Mouse (Mus musculus) hindbrain, embryonic 16.5 days (tissue): ENCODE measurements at regions not wholly inside any gene's neighbourhood (a gene's known extent, or its start where the extent isn't known, plus 50 kb on each side); places are given as distances from the start of the nearest gene placed in this dataset.
A peak's percentile ranks its signal among the peaks of the same experiment; 100 is the strongest.

ENCODE experiments used
- ATAC-seq: fragments of 200-750 bp; cut with Nextera tagmentation; 2 replicates; pipeline ENCODE4 v1.8.0; 2017; ENCODE audit warnings: moderate TSS enrichment, moderate library complexity
- H3K27ac ChIP-seq: fragments of 300-500 bp; sonication (generic); 2 replicates; pipeline ENCODE4 v1.5.1; 2014; ENCODE audit warnings: low read depth, mild to moderate bottlenecking, control low read depth, low read length, moderate library complexity
- H3K27me3 ChIP-seq: fragments of 300-500 bp; sonication (generic); replicated peaks from 2 replicates; pipeline ENCODE4 v1.6.1; 2014; ENCODE audit warnings: low read length; ENCODE audit not compliant: control insufficient read depth, insufficient read depth
- H3K36me3 ChIP-seq: fragments of 300-500 bp; sonication (generic); 2 replicates; pipeline ENCODE4 v1.6.1; 2014; ENCODE audit warnings: mild to moderate bottlenecking, low read length, moderate library complexity, mixed read lengths; ENCODE audit not compliant: control insufficient read depth, insufficient read depth
- H3K4me1 ChIP-seq: fragments of 300-500 bp; sonication (generic); 2 replicates; pipeline ENCODE4 v1.6.1; 2014; ENCODE audit warnings: low read depth, low read length; ENCODE audit not compliant: control insufficient read depth, insufficient read depth
- H3K4me2 ChIP-seq: fragments of 300-500 bp; sonication (generic); 2 replicates; pipeline ENCODE4 v1.6.1; 2014; ENCODE audit warnings: mild to moderate bottlenecking, low read length, control low read depth, moderate library complexity
- H3K4me3 ChIP-seq: fragments of 300-500 bp; sonication (generic); 2 replicates; pipeline ENCODE4 v1.5.1; 2014; ENCODE audit warnings: mild to moderate bottlenecking, low read length, control low read depth, moderate library complexity
- H3K9ac ChIP-seq: fragments of 300-500 bp; sonication (generic); 2 replicates; pipeline ENCODE4 v1.6.1; 2014; ENCODE audit warnings: low read depth, mild to moderate bottlenecking, control low read depth, low read length, moderate library complexity
- H3K9me3 ChIP-seq: fragments of 300-500 bp; sonication (generic); 2 replicates; pipeline ENCODE4 v1.6.1; 2014; ENCODE audit warnings: mild to moderate bottlenecking, low read length, moderate library complexity; ENCODE audit not compliant: control insufficient read depth
- WGBS: fragments of 180-500 bp; shearing (Covaris S2); extraction: QIAGEN DNeasy Blood & Tissue Kit; methylation state at CpG from one replicate; pipeline ENCODE4 v1.1.7; 2014; 5-methylcytosine and 5-hydroxymethylcytosine counted together

DNA sequence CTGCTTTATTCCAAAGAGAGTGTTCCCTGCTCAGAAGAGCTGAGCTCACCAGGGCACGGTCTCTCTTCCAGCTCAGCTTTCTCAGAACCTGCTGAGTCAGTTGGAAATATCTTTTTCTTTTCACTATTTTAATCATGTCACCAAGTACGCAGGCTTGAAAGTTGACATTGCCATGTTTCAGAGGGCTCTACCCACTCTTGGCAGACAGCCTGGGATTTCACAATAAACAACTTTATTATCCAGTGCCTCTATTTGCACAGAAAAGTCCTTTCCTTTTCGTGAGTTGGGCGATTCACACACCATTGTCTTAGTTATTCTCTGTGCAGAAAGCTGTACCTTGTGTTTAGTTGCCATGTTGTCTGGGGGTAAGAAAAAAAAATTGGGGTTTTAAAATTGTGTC is 54.0 kb upstream of the Pabpc6 start:
- Histone ChIP-seq H3K4me3 (no peak overlapping the region), H3K27ac (no peak overlapping the region; the same call in 1 of the 2 replicates), H3K36me3 (no peaks in the 10 kb centered on the region), H3K9me3 (no peaks in the 10 kb centered on the region; the same call in 1 of the 2 replicates), H3K9ac (no peak overlapping the region), H3K4me1 (0 out of 2 replicates have a peak, but pooled peaks cover 2% of the 10 kb centered on the region), H3K4me2 (no peak overlapping the region), H3K27me3 (no peaks in the 10 kb centered on the region)
- no peak for ATAC-seq
- 22% methylated on average over 4 of the region's 4 CpGs for WGBS

DNA sequence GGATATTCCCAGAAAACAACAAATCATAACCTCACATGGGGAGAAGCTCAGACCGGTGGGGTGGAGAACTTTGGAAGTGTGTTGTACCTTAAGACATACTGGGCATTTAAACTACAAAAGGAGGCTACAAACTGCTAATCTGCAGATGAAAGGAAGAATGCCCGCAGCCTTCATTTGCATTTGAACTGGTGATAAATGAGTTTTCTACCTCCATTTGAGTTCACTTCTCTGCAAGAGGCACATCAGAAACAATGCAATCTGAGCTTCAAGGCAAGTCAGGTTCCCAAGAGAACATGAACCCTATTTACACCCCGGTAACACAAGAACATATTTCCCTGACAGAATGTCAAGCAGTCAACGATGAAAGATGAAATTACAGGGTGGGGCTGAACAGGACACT is 53.2 kb upstream of the Pabpc6 start:
- no peak overlapping the region for H3K4me2 ChIP-seq
- 0 out of 2 replicates have a peak, but pooled peaks cover 2% of the 10 kb centered on the region for H3K4me1 ChIP-seq
- 3% methylated on average over 4 of the region's 4 CpGs for WGBS
- H3K36me3 ChIP-seq = no peaks in the 10 kb centered on the region
- H3K27ac ChIP-seq = 0 out of 2 replicates have a peak overlapping the region, but pooled peaks have one; percentile 2
- no peaks in the 10 kb centered on the region for H3K27me3 ChIP-seq
- H3K9ac ChIP-seq = no peak overlapping the region
- ATAC-seq = no peak
- H3K4me3 ChIP-seq = no peak overlapping the region
- no peaks in the 10 kb centered on the region for H3K9me3 ChIP-seq
